Mouse (Mus musculus): ENCODE results near the gene Cenpv.

DNA sequence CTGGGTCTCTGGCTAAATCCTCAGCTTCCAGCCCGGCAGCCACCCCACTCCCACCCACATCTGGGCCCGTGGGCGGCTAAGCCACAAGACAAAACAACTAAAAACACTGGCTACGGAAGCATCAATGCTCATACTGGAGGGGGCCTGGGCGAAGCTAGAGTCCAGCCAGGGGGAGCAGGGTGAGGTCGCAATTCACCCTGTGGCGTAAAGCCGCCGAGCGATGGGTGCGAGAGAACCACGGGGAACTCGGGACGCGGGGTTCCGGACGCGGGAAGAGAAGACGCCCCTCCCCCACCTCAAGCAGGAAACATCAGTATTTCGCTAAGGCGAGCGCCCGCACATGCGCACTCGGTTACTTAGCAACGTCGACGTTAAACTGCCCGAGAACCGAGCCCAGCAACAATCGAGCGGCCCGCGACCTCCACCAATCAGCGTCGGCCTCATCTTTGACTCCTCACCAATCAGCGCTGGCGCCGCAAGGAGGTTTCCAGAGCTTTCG, 11.7 kb upstream of the Cenpv start, which contains the start of gene Ubb:
- TF ChIP-seq CTCF (IDR thresholded peaks at IDR 0.05; ENCODE audit: low read depth) = no peak
- TF ChIP-seq EP300 (IDR thresholded peaks at IDR 0.05; ENCODE audit: low read depth) = peak; percentile 6; the same call in 1 of the 2 replicates

Measured in liver, embryonic 14.5 days (tissue).